Mouse (Mus musculus): ENCODE results near the gene Eif1. TPM values are rescaled to one million over a fixed set of nuclear protein-coding genes. Genes with fewer than 3 reads are reported as not detected.
"Not testable (repeated sequence)": the region's sequence is repeated elsewhere in the genome, so short reads cannot be mapped to it uniquely, and the experiment has no call there.

Eif1 gene
- total RNA-seq, 2 experiments from 2014 or later: 723 to 806 TPM

- DNase-seq (ENCODE audit: extremely low spot score in 1 of 2, low spot score in 1 of 2): no peak
Measured at GRCm38 (mm10) chr11:100335731-100336130, 16.0 kb downstream of the Eif1 start.

GRCm38 (mm10) chr11:100344269-100344668 lies 24.6 kb downstream of the Eif1 start:
- DNase-seq (ENCODE audit: extremely low spot score in 1 of 2, low spot score in 1 of 2): no peak

GRCm38 (mm10) chr11:100352076-100352857 lies 32.6 kb downstream of the Eif1 start:
- DNase-seq (ENCODE audit: extremely low spot score in 1 of 2, low spot score in 1 of 2): peak in 1 of 2 experiments; percentile 42

GRCm38 (mm10) chr11:100355151-100355951 lies 35.7 kb downstream of the Eif1 start:
- peak; percentile 34 to 46 for DNase-seq (ENCODE audit: extremely low spot score in 1 of 2, low spot score in 1 of 2)

GRCm38 (mm10) chr11:100355972-100356818 lies 36.5 kb downstream of the Eif1 start, which contains the start of gene Hap1:
TSS of gene Hap1 (minus strand) at chr11:100356128.
- peak; percentile 74 to 75 for DNase-seq (ENCODE audit: extremely low spot score in 1 of 2, low spot score in 1 of 2)

- DNase-seq (ENCODE audit: extremely low spot score in 1 of 2, low spot score in 1 of 2): no peak
Measured at GRCm38 (mm10) chr11:100356819-100357211, 37.1 kb downstream of the Eif1 start.

- no peak for DNase-seq (ENCODE audit: extremely low spot score in 1 of 2, low spot score in 1 of 2)
Measured at GRCm38 (mm10) chr11:100357408-100357807, 37.7 kb downstream of the Eif1 start.

- no peak for DNase-seq (ENCODE audit: extremely low spot score in 1 of 2, low spot score in 1 of 2)
Measured at GRCm38 (mm10) chr11:100360175-100360574, 40.5 kb downstream of the Eif1 start.

GRCm38 (mm10) chr11:100361059-100361458 lies 41.4 kb downstream of the Eif1 start:
- not testable (repeated sequence) for DNase-seq (ENCODE audit: extremely low spot score in 1 of 2, low spot score in 1 of 2)

GRCm38 (mm10) chr11:100362209-100362978 lies 42.7 kb downstream of the Eif1 start:
- peak; percentile 80 to 89 for DNase-seq (ENCODE audit: extremely low spot score in 1 of 2, low spot score in 1 of 2)

- peak in 1 of 2 experiments; percentile 61 for DNase-seq (ENCODE audit: extremely low spot score in 1 of 2, low spot score in 1 of 2)
Measured at GRCm38 (mm10) chr11:100362979-100363562, 43.4 kb downstream of the Eif1 start.

- no peak for DNase-seq (ENCODE audit: extremely low spot score in 1 of 2, low spot score in 1 of 2)
Measured at GRCm38 (mm10) chr11:100369145-100369544, 49.5 kb downstream of the Eif1 start.

GRCm38 (mm10) chr11:100369822-100370221 lies 50.1 kb downstream of the Eif1 start:
- DNase-seq (ENCODE audit: extremely low spot score in 1 of 2, low spot score in 1 of 2): no peak

Other genes starting within 250 kb of the Eif1 start
- not detected for gene Krt32, start 231.7 kb upstream of the Eif1 start, total RNA-seq (2021)
- not detected for gene Krt35, start 223.6 kb upstream of the Eif1 start, total RNA-seq (2021)
- not detected for gene Krt36, start 214.3 kb upstream of the Eif1 start, total RNA-seq (2021)
- not detected for gene Krt13, start 198.3 kb upstream of the Eif1 start, total RNA-seq (2021)
- gene Krt15, start 184.0 kb upstream of the Eif1 start, total RNA-seq (2021): under 1 TPM in 1 of 2 experiments, not detected in 1; 0.98 TPM
- under 1 TPM in 1 of 2 experiments, not detected in 1; 0.34 TPM for gene Krt19, start 171.2 kb upstream of the Eif1 start, total RNA-seq (2021)
- gene Krt9, start 126.6 kb upstream of the Eif1 start, total RNA-seq (2021): 1 to 10 TPM; 2.1 to 4.0 TPM
- gene Krt14, start 112.3 kb upstream of the Eif1 start, total RNA-seq (2021): not detected
- gene Krt16, start 71.0 kb upstream of the Eif1 start, total RNA-seq (2021): not detected
- not detected for gene Krt17, start 58.9 kb upstream of the Eif1 start, total RNA-seq (2021)
- not detected for gene Krt42, start 50.0 kb upstream of the Eif1 start, total RNA-seq (2021)
- gene Gast, start 14.5 kb downstream of the Eif1 start, total RNA-seq (2021): not detected
- gene Hap1, start 36.2 kb downstream of the Eif1 start, total RNA-seq (2021): 100 to 1,000 TPM; 125 to 143 TPM
- 10 to 100 TPM; 33.2 to 36.2 TPM for gene Jup, start 77.9 kb downstream of the Eif1 start, total RNA-seq (2021)
- gene P3h4, start 95.0 kb downstream of the Eif1 start, total RNA-seq (2021): 1 to 10 TPM; 9.2 to 9.8 TPM
- gene Fkbp10, start 95.8 kb downstream of the Eif1 start, total RNA-seq (2021): 1 to 10 TPM; 6.8 to 7.4 TPM
- gene Nt5c3b, start 121.9 kb downstream of the Eif1 start, total RNA-seq (2021): 10 to 100 TPM; 50.2 to 52.4 TPM
- gene Klhl10, start 122.0 kb downstream of the Eif1 start, total RNA-seq (2021): 1 to 10 TPM; 1.1 to 1.6 TPM
- 100 to 1,000 TPM; 106 to 113 TPM for gene Klhl11, start 152.9 kb downstream of the Eif1 start, total RNA-seq (2021)
- gene Acly, start 208.1 kb downstream of the Eif1 start, total RNA-seq (2021): 100 to 1,000 TPM; 107 to 112 TPM
- 1 to 10 TPM in 1 of 2 experiments, under 1 TPM in 1; 0.54 to 1.2 TPM for gene Ttc25, start 225.7 kb downstream of the Eif1 start, total RNA-seq (2021)

Measured in layer of hippocampus, postnatal 25 days (tissue).